In genomic region chr16:37367426-37367825, GRCm38 (mm10) we compare ENCODE assay signal across 18 mouse cellular contexts. TPM values are rescaled to one million over a fixed set of nuclear protein-coding genes. Genes with fewer than 3 reads are reported as not detected.
A peak's percentile ranks its signal among the peaks of the same experiment; 100 is the strongest.
DNase-seq lines count a peak whose midpoint lies in the region; ATAC-seq and TF ChIP-seq lines count a peak whose summit lies in the region.
"Had no signal": no experiment of that assay in that cellular context is flagged by ENCODE, and none has a peak within 500 bp of the region (broad histone marks: within the 10 kb centered on the region; RNA-seq: fewer than 3 reads in every experiment).

No protein-coding gene starts in this region.

- H3K9ac ChIP-seq in forebrain, postnatal 0 days, result no peak overlapping the region
- H3K9ac ChIP-seq: embryonic facial prominence, embryonic 12.5 days; heart, embryonic 12.5 days; hindbrain, embryonic 14.5 days; intestine, embryonic 15.5 days had no signal

- 82% methylated on average over 4 of the region's 4 CpGs for WGBS in forebrain, postnatal 0 days

- no peak for ATAC-seq in forebrain, postnatal 0 days
- ATAC-seq: forebrain, embryonic 16.5 days; intestine, embryonic 15.5 days had no signal

- TF ChIP-seq CTCF in forebrain, postnatal 0 days (IDR thresholded peaks at IDR 0.05; ENCODE audit: low read depth), result no peak

- no peaks in the 10 kb centered on the region for H3K27me3 ChIP-seq in forebrain, postnatal 0 days (ENCODE audit: insufficient read depth, low read length)
- H3K27me3 ChIP-seq: embryonic facial prominence, embryonic 12.5 days; heart, embryonic 12.5 days; intestine, embryonic 15.5 days had no signal

- no peaks in the 10 kb centered on the region for H3K9me3 ChIP-seq in forebrain, postnatal 0 days (ENCODE audit: low read length)
- H3K9me3 ChIP-seq: embryonic facial prominence, embryonic 12.5 days; heart, embryonic 12.5 days; hindbrain, embryonic 10.5 days; intestine, embryonic 15.5 days had no signal

- no peak overlapping the region for H3K4me3 ChIP-seq in forebrain, postnatal 0 days (ENCODE audit: low read depth, low read length)
- H3K4me3 ChIP-seq: embryonic facial prominence, embryonic 12.5 days; heart, embryonic 12.5 days; hindbrain, embryonic 10.5 days; intestine, embryonic 15.5 days had no signal

- H3K4me1 ChIP-seq in forebrain, postnatal 0 days (ENCODE audit: insufficient read depth), result no peaks in the 10 kb centered on the region
- H3K4me1 ChIP-seq: embryonic facial prominence, embryonic 12.5 days; heart, embryonic 12.5 days; intestine, embryonic 15.5 days had no signal

- no peak overlapping the region for H3K4me2 ChIP-seq in forebrain, postnatal 0 days (ENCODE audit: low read depth)
- H3K4me2 ChIP-seq: embryonic facial prominence, embryonic 12.5 days; heart, embryonic 12.5 days; hindbrain, embryonic 14.5 days; intestine, embryonic 15.5 days had no signal

- H3K36me3 ChIP-seq in forebrain, postnatal 0 days (ENCODE audit: insufficient read depth), result no peaks in the 10 kb centered on the region
- H3K36me3 ChIP-seq: embryonic facial prominence, embryonic 12.5 days; heart, embryonic 12.5 days; hindbrain, embryonic 10.5 days; intestine, embryonic 15.5 days had no signal

- peak; percentile 68 for DNase-seq in brain, adult 2 months (ENCODE audit: low read depth, low spot score)
- peak; percentile 64 to 66 for DNase-seq in cerebellum, adult 18-20 months
- peak; percentile 52 for DNase-seq in cerebellum, adult 9-11 months
- peak; percentile 59 to 68 for DNase-seq in cerebellum, postnatal 36 days
- no peak for DNase-seq in spleen, postnatal 14 days (ENCODE audit: low spot score in 2 of 2)
- DNase-seq in forebrain, postnatal 0 days, result no peak
- DNase-seq: adrenal gland, adult 8-10 months; adrenal gland, postnatal 36 days; gastrocnemius, postnatal 25 days; kidney, adult 18-20 months had no signal

- no peak overlapping the region for H3K27ac ChIP-seq in forebrain, postnatal 0 days (ENCODE audit: low read depth, low read length)
- H3K27ac ChIP-seq: embryonic facial prominence, embryonic 12.5 days; hindbrain, embryonic 10.5 days; hindbrain, embryonic 14.5 days; intestine, embryonic 15.5 days had no signal

RNA-seq across cellular contexts. Expression of gene Stxbp5l, which starts 17.3 kb away (rescaled TPM):
- 14.6 and 17.0 TPM in 2 replicates for total RNA-seq in forebrain, postnatal 0 days (2014; rRNA removed)
- polyA plus RNA-seq in forebrain, postnatal 0 days (2015; fragmentation: Nextera tagmentation; extraction: Ambion mirVana), result 4.0 and 10.0 TPM in 2 replicates
- total RNA-seq: granulocyte monocyte progenitor cell, adult 5-6 weeks; heart, postnatal 25 days had no signal

Comparison
In these comparisons a context has a peak if more than half of its experiments do, and no peak if none do; other contexts are left out.
1. DNase-seq: peak in brain, adult 2 months (single experiment), cerebellum, adult 18-20 months (2 of 2), cerebellum, adult 9-11 months (single experiment) and cerebellum, postnatal 36 days (2 of 2); none in spleen, postnatal 14 days (0 of 2) and forebrain, postnatal 0 days (single experiment).